Mouse (Mus musculus) olfactory bulb, adult 2 months (tissue): ENCODE measurements around the gene Cd47. TPM values are rescaled to one million over a fixed set of nuclear protein-coding genes. Genes with fewer than 3 reads are reported as not detected.

Experiments used
- H3K27ac ChIP-seq: fragments of 200-500 bp; 2 replicates; pipeline ENCODE4 v1.5.1; 2012; ENCODE audit warnings: low read depth, low read length; ENCODE audit not compliant: insufficient read depth
- H3K4me1 ChIP-seq: fragments of 200-500 bp; 2 replicates; pipeline ENCODE4 v1.6.1; 2012; ENCODE audit warnings: low read length; ENCODE audit not compliant: control insufficient read depth, insufficient read depth
- H3K4me3 ChIP-seq: fragments of 200-500 bp; 2 replicates; pipeline ENCODE4 v1.5.1; 2012; ENCODE audit warnings: mild to moderate bottlenecking, low read depth, low read length, moderate library complexity; ENCODE audit not compliant: insufficient read depth
- CTCF ChIP-seq: fragments of 200-500 bp; IDR thresholded peaks from 2 replicates; pipeline ENCODE4 v1.5.1; 2012; ENCODE audit warnings: low read depth, mild to moderate bottlenecking, low read length, moderate library complexity; ENCODE audit not compliant: insufficient read depth
- POLR2A ChIP-seq: fragments of 200-500 bp; IDR thresholded peaks from 2 replicates; pipeline ENCODE4 v1.6.1; 2012; ENCODE audit warnings: mild to moderate bottlenecking, low read depth, low read length, moderate library complexity; ENCODE audit not compliant: insufficient read depth
- WGBS: fragments of 180-500 bp; shearing (Covaris S2); methylation state at CpG from one replicate; pipeline ENCODE4 v1.1.7; 2018; 5-methylcytosine and 5-hydroxymethylcytosine counted together
- polyA plus RNA-seq: library from polyadenylated mRNA; stranded (reverse); fragments of >200 nt; gene quantifications from 2 replicates; pipeline ENCODE4 v1.2.4, GENCODE M21; 2012; ENCODE audit warnings: low replicate concordance; ENCODE audit not compliant: missing spikeins, insufficient read depth, insufficient read length

Cd47 gene
- polyA plus RNA-seq, 1 experiment: not detected

DNA sequence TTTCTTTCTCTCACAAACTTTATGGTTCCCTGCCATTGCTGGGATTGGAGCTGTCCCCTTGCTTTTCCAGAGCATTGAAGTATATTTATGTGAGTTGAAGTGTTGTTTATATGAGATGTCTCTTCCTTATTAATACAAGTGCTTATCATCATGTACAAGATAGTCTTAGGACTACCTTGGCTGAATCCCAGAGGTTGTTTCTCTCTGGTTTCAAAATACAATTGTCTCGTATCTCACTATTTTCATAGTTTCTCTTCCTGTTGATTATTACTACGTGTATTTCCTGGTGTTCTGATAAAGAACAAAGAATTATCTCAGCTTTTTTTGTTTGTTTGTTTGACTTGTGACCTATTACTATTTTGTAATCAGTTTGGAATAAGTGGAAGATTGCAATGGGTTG lies 73.6 kb downstream of the Cd47 start:
- 64% methylated on average over 2 of the region's 2 CpGs for WGBS
- no peak overlapping the region for H3K27ac ChIP-seq
- TF ChIP-seq CTCF (no peak), POLR2A (no peak)
- H3K4me1 ChIP-seq: no peaks in the 10 kb centered on the region
- no peak overlapping the region for H3K4me3 ChIP-seq

DNA sequence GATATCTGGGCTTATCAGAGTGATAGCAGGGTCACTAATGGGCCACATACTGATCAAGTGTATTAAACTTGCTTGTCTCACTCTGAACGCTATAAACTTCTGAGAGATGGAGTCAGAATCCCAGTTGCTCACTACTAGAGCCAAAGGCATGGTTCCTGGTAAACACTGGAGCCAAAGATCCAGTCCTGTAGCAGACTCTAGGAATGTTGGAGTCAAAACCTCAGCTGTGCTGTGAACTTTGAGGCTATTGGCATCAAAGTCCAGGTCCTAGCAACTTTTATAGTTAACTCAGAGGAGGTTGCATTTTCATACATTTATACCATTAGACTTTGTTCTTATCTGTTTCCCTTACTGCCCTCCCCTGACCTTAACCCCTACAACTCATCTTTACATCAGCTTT lies 74.2 kb downstream of the Cd47 start:
- 82% methylated on average over 1 of the region's 1 CpGs for WGBS
- TF ChIP-seq CTCF (no peak), POLR2A (no peak)
- Histone ChIP-seq H3K27ac (no peak overlapping the region), H3K4me1 (no peaks in the 10 kb centered on the region), H3K4me3 (no peak overlapping the region)

- TF ChIP-seq CTCF (no peak), POLR2A (no peak)
- Histone ChIP-seq H3K4me1 (no peaks in the 10 kb centered on the region), H3K27ac (no peak overlapping the region), H3K4me3 (no peak overlapping the region)
- 78% methylated on average over 9 of the region's 9 CpGs for whole genome bisulfite sequencing
Observed at GRCm38 (mm10) chr16:49876291-49877030, 76.1 kb downstream of the Cd47 start.

- Histone ChIP-seq H3K4me3 (no peak overlapping the region), H3K27ac (no peak overlapping the region), H3K4me1 (no peaks in the 10 kb centered on the region)
- TF ChIP-seq CTCF: no peak
- no peak for TF ChIP-seq POLR2A
- WGBS: 76% methylated on average over 9 of the region's 9 CpGs
Observed at GRCm38 (mm10) chr16:49877243-49877642, 76.9 kb downstream of the Cd47 start.

DNA sequence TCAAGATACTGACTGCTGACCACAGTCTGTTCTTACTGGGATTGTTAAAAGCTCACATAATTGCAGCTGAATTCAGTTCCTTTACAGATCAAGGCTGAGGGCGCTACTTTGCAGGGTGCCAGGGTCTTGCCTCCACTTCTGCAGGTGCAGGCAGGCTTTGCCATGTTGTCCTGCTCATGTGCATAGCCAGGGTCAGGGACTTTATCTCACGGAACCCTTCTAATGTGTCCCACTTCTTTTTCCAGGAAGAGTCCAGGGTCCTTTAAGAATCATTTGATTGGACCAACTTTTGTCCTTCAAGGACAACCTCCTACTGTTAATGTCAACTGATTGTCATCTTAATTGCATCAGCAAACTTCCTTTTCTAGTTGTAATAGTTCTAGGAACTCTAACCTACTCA lies 77.7 kb downstream of the Cd47 start:
- no peak overlapping the region for H3K27ac ChIP-seq
- H3K4me3 ChIP-seq: no peak overlapping the region
- H3K4me1 ChIP-seq: peaks cover 2% of the 10 kb centered on the region; the same call in 1 of the 2 replicates
- TF ChIP-seq POLR2A (no peak), CTCF (no peak)
- WGBS: 93% methylated on average over 2 of the region's 2 CpGs

GRCm38 (mm10) chr16:49886403-49887066 lies 86.2 kb downstream of the Cd47 start:
- 67% methylated on average over 9 of the region's 9 CpGs for WGBS
- Histone ChIP-seq H3K27ac (no peak overlapping the region), H3K4me1 (peaks cover 7% of the 10 kb centered on the region), H3K4me3 (no peak overlapping the region)
- TF ChIP-seq CTCF: no peak
- TF ChIP-seq POLR2A: no peak

- peaks cover 7% of the 10 kb centered on the region for H3K4me1 ChIP-seq
- no peak for TF ChIP-seq POLR2A
- H3K27ac ChIP-seq: no peak overlapping the region
- WGBS: 81% methylated on average over 3 of the region's 3 CpGs
- no peak overlapping the region for H3K4me3 ChIP-seq
Observed at GRCm38 (mm10) chr16:49887290-49887689, 87.0 kb downstream of the Cd47 start.

DNA sequence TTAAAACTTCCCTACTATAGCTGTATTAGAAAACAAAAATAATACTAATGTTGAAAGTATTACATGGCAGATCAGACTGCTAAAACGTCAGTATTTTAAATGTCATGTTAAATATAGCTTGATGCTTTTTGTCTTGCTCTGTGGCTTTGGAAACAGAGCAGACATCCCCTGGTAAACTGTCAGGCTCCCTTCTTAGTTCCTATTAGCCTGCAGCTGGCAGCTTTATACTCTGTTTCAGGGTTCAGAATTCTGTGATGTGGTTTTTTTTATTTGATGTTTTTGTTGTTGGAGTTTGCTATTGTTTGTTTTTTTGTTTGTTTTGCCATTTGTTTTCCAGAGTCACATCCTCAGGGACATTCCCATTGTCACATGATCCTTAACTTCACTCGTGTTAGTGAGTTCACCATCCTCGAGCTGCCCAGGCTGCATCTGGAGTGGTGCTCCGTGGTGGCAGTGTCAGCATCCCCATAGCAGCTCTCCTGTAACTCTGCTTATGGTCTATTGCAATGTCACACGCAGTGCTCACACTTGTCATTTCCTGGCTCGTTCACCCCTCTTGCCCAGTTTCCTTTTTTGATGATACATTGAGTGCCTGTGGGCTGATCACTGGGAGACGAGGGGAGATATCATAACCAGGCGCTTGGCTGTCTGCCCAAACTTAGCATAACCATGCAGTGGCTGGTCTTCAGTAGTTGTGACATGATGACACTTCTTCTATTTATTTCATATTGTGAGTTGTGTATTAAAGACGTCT lies 87.7 kb downstream of the Cd47 start:
- WGBS: 58% methylated on average over 9 of the region's 9 CpGs
- TF ChIP-seq POLR2A (no peak), CTCF (no peak)
- no peak overlapping the region for H3K4me3 ChIP-seq
- peaks cover 4% of the 10 kb centered on the region; the same call in 1 of the 2 replicates for H3K4me1 ChIP-seq
- H3K27ac ChIP-seq: no peak overlapping the region

DNA sequence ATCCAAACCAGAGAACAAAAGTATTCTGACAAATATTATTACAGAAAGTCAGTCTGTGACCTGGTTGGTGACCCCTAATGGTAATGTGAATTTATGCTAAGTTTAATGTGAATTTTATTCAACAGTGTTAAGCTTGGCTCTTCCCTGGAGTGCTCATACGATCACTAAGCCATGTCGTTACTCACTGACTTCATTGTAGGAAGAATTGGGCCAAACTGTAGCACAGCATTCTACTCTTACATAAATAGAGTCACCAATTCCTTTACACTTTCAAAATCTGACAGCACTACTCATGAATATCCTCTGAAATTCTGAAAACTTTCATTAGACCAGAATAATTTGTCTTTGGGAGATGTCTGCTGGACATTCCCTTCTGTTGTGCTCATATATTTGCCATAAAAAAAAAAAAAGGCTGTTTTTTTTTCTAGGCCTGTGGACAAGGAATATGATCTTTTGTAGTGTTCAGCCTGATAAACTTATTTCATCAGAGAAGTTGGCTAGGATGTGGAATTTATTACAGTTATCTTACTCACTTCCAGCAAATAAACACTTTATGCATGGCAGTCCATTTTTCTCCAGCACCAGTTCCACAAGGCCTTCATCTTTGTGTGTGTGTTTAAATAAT lies 88.8 kb downstream of the Cd47 start:
- Histone ChIP-seq H3K4me3 (no peak overlapping the region), H3K27ac (no peak overlapping the region), H3K4me1 (peaks cover 6% of the 10 kb centered on the region; the same call in 1 of the 2 replicates)
- TF ChIP-seq POLR2A (no peak), CTCF (no peak)
- WGBS: 58% methylated on average over 2 of the region's 2 CpGs
